Mouse (Mus musculus) heart, adult 8-10 months (tissue): ENCODE results near the gene Fbxw9. TPM values are rescaled to one million over a fixed set of nuclear protein-coding genes. Genes with fewer than 3 reads are reported as not detected.
A peak's percentile ranks its signal among the peaks of the same experiment; 100 is the strongest.

Source experiments
- DNase-seq: peaks from one replicate; pipeline ENCODE4 v3.0.0; 2022; ENCODE audit warnings: low spot score
- total RNA-seq, 4 experiments: library from RNA; stranded (reverse); gene quantifications; 2 replicates each; pipeline ENCODE4 v1.2.4; 2022

The Fbxw9 gene
- total RNA-seq = 1 to 10 TPM; 2.9 to 4.0 (median 3.3) TPM

- peak; percentile 91 for DNase-seq
Measured at GRCm38 (mm10) chr8:85059879-85060616, at the start of gene Fbxw9. Gene Fbxw9, plus strand, starts transcription at chr8:85060055.

GRCm38 (mm10) chr8:85011242-85011641 is 48.6 kb upstream of the Fbxw9 start:
- no peak for DNase-seq

DNA sequence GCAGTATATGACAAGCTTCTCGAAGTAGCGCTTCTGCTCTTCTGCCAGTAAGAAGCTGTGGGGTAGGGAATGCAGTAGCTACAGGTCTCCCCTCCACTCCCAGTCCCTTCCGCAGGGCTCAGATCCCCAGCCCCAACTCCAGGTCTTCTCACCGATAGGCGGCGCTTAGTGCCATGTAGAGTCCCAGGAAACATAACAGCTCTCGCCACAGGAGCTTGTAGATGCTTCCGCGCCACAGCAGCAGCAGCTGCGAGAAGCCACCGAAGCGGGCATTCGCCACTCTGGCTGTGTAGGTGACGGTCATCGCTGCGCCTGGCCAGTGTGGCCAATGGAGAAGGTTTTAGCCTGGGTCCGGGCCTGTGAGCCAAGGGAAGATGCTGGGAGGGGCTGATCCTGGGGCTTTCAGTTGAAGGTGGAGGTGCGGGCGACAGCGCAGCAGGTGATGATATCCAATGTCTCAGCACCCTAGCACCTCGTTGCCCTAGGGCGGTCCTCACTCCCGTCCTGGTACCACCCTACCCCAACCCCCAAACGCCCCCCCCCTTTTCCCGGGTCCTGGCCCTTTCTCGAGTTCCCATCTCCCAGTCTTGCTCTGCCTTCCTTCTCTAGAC is 46.5 kb upstream of the Fbxw9 start:
- DNase-seq = no peak

DNA sequence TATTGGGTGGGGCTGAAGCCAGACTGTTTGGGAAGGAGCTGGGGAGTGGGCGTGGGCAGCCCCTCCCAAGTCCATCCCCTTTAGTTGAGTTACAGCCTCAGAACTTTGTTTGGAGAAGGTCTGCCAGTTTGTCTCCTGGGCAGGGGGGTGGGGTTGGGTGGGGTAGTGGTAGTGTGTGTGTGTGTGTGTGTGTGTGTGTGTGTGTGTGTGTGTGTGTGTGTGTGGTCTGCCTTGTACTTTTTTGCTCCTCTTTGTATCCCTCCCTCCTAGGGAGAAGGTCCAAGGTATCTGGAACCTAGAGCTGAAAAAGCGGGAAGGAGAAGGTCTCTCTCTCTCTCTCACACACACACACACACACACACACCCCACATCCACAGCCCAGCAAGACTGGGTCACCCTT is 45.4 kb upstream of the Fbxw9 start, which contains the start of gene Best2:
Best2 (minus strand) TSS at position 101 of the 400 bp plus-strand sequence.
- DNase-seq = no peak

GRCm38 (mm10) chr8:85016724-85017123 is 43.1 kb upstream of the Fbxw9 start:
- no peak for DNase-seq

DNA sequence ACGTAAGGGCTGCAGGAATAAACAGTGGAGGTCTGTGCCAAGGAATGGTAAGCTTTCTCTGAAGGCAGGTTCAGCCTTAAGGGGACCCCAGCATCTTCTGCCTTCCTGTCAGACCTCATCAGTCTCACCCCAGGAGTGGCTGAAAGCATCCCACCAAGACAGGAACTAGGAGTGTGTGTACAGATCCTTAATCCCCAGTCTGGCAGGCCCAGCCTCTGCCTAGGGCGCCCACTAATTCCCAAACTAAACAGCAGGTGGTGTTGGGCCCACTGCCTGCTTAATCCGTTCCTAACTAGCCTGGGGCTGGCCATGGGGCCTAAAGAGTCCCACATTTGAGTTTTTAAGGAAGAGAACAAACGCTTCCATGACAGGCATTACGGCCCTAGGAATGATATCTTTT is 42.6 kb upstream of the Fbxw9 start:
- DNase-seq = no peak

DNA sequence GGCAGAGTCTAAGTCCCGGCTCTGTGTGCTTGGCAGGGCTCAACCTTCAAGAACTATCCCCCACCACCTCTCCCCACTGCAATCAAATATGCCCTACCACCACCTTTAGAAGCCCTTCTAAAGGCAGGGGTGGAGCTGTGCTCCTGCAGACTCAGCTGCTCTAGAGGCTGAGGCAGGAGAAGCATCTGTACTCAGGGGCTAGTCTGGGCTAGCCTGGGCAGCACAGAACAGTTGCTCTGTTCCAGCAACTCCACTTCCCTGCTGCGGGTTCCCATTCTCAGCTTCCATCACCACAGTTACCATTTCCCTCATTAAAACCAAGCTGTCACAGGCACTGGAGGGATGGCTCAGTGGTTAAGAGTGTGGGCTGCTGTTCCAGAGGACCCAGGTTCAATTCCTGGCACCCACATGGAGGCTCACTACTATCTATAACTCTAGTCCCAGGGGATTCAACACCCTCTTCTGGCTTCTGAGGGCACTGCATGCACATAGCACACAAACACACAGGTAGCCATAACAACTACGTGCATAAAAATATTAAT is 38.3 kb upstream of the Fbxw9 start:
- DNase-seq = no peak

- DNase-seq = no peak
Measured at GRCm38 (mm10) chr8:85023846-85024245, 36.0 kb upstream of the Fbxw9 start.

- peak; percentile 91 for DNase-seq
Measured at GRCm38 (mm10) chr8:85025098-85025932, 34.5 kb upstream of the Fbxw9 start, which contains the start of gene Asna1. Gene Asna1, minus strand, starts transcription at chr8:85025281.

- DNase-seq = peak; percentile 98
Measured at GRCm38 (mm10) chr8:85026670-85027515, 33.0 kb upstream of the Fbxw9 start, which contains the start of gene Trir. Gene Trir, plus strand, starts transcription at chr8:85026823.

GRCm38 (mm10) chr8:85027516-85027855 is 32.4 kb upstream of the Fbxw9 start:
- no peak for DNase-seq

GRCm38 (mm10) chr8:85027922-85028321 is 31.9 kb upstream of the Fbxw9 start:
- no peak for DNase-seq

DNA sequence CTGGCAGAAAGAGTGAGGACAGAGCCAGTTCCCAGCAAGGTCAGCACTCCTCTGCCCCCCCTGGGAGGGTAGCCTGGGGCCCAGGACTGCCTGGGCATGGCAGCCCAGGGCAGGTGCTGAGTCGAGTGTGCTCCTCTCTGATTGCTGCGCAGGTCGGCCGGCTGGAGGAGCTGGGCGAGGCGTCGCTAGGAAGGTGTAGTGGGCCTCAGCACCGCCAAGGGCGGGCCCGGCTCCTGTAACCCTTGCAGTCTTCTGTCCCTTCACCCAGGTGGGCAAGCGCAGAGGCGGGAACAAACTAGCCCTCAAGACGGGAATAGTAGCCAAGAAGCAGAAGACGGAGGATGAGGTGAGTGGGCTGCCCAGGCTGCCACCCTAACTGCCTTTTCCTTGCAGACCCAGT is 30.6 kb upstream of the Fbxw9 start:
- DNase-seq = no peak

DNA sequence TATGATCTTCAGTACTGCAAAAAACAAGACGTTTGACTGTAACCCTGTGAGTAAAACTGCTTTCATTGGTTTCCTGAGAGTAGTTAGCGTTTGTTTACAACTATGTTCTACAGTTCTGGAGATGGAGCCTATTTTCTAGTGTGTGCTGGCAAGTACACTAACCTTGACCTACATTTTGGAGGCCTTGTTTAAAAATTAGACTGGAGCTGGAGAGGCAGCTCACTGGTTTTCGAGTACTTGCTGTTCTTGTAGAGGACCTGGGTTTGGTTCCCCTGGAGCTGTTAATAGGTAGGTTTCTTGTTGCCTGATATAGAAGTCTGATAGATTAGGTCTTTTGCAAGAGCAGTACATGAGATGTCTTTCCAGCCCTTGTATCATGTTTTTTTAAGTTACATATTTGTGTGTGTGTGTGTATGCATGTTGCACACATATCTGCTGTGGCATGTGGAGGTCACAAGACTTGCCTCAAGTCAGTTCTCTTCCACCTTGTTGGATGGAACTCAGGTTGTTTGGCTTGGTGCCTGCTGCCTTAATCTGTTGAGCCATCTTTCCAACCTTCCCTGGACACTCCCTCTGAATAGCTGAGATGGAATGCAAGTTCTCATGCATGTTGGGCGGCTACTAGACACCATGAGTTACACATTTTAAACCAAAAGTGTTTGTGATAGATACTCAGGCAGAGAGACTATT is 27.1 kb upstream of the Fbxw9 start:
- DNase-seq = no peak

- DNase-seq = no peak
Measured at GRCm38 (mm10) chr8:85033867-85034266, 26.0 kb upstream of the Fbxw9 start.

DNA sequence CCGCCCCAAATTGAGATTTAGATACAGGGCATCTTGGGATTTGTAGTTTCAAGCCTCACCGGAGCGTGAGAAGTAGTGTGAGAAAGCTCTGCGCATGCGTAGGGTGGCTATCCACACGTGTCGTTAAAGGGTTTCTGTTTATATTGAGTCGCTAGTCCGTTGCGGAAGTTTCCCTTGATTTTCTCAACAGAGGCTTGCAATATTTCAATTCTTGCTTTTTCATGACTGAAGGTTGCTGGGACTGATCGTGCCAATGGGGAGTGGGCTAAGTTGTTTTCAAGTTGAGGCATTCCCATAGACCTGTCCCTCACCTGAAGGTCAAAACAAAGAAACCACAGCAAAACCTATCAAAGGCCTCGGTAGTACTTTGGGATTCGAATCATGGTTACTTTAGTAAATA is 25.1 kb upstream of the Fbxw9 start:
- no peak for DNase-seq

DNA sequence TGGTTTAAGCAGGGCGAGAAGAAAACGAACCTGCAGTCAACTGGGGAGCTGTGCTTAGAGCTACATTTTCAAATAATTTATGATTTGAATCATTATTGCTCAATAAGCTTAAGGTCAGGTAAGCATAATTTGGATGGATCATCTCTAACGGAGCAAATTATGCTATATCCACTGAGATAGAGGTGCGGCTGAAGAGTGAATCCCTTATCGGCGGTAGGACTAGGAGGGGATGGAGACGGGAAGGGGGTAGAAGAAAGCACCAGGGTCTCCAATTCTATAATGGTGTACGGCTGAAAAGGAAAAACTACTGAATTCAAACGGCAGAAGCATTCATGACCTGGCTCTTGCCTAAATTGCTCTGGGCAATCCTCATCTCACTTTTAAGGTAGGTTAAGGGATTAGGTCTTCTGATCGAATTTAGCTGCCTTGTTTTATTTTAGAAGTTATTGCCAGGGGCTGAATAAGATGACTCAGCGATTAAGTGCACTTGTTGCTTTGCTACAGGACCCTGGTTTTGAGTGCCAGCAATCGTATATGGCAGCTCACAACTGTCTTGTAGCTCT is 24.6 kb upstream of the Fbxw9 start:
- no peak for DNase-seq

- DNase-seq = no peak
Measured at GRCm38 (mm10) chr8:85035728-85036310, 24.0 kb upstream of the Fbxw9 start.

GRCm38 (mm10) chr8:85036381-85036717 is 23.5 kb upstream of the Fbxw9 start:
- DNase-seq = no peak
